ENCODE assay signal across 11 mouse cellular contexts in the genomic region with DNA sequence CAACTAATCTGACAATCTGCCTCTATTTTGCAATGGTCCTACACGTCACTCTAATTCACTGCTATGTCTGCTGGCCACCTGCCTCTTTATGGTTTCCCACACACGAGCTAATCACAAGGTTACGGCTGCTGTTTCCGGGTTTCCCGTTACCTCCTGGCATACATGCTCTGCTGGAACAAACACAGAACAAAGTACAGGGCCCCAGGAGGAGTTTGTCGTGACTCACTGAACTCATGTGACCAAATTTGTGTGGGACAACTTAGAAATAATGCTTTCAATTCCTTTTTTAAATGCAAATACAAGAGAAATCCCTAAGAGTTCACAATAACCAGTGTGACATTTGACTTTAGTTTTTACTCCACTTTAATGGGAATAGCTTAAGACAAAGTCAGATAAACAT. TPM values are rescaled to one million over a fixed set of nuclear protein-coding genes. Genes with fewer than 3 reads are reported as not detected.
A peak's percentile ranks its signal among the peaks of the same experiment; 100 is the strongest.
DNase-seq lines count a peak whose midpoint lies in the region; ATAC-seq lines count a peak whose summit lies in the region.
"Had no signal": no experiment of that assay in that cellular context is flagged by ENCODE, and none has a peak within 500 bp of the region (broad histone marks: within the 10 kb centered on the region; RNA-seq: fewer than 3 reads in every experiment).

No protein-coding gene starts in this region.

- intact Hi-C loops in heart, postnatal 25 days (cut with DNase I), result no loop called here
- intact Hi-C loops in heart, postnatal 10 days (cut with DNase I), result loop anchor here (5.0 kb wide), 1 partner anchor 36 kb away; no protein-coding TSS in a partner anchor

- H3K9me3 ChIP-seq in forebrain, embryonic 13.5 days (replicated peaks), result no peaks in the 10 kb centered on the region
- no peaks in the 10 kb centered on the region for H3K9me3 ChIP-seq in hindbrain, embryonic 11.5 days (ENCODE audit: control insufficient read depth, low read length)
- H3K9me3 ChIP-seq: forebrain, embryonic 12.5 days; megakaryocyte, embryonic 14.5 days had no signal

- H3K9ac ChIP-seq in forebrain, embryonic 13.5 days, result no peak overlapping the region
- no peak overlapping the region for H3K9ac ChIP-seq in hindbrain, embryonic 11.5 days (ENCODE audit: low read depth, low read length)
- H3K9ac ChIP-seq: forebrain, embryonic 12.5 days had no signal

- no peak for ATAC-seq in forebrain, embryonic 13.5 days
- ATAC-seq in hindbrain, embryonic 11.5 days (ENCODE audit: low FRiP score), result no peak

- no peak overlapping the region for H3K4me2 ChIP-seq in forebrain, embryonic 13.5 days
- H3K4me2 ChIP-seq in hindbrain, embryonic 11.5 days (replicated peaks; ENCODE audit: low read depth, low read length), result no peak overlapping the region
- H3K4me2 ChIP-seq: forebrain, embryonic 12.5 days had no signal

- 68% methylated on average over 6 of the region's 6 CpGs for WGBS in forebrain, embryonic 13.5 days
- 68% methylated on average over 6 of the region's 6 CpGs for WGBS in hindbrain, embryonic 11.5 days

- no peaks in the 10 kb centered on the region for H3K36me3 ChIP-seq in forebrain, embryonic 13.5 days (ENCODE audit: poor library complexity, severe bottlenecking)
- H3K36me3 ChIP-seq in hindbrain, embryonic 11.5 days (ENCODE audit: control insufficient read depth, insufficient read depth, low read length), result no peaks in the 10 kb centered on the region
- H3K36me3 ChIP-seq: forebrain, embryonic 12.5 days had no signal

- no peaks in the 10 kb centered on the region for H3K4me1 ChIP-seq in forebrain, embryonic 13.5 days
- no peaks in the 10 kb centered on the region for H3K4me1 ChIP-seq in hindbrain, embryonic 11.5 days (replicated peaks; ENCODE audit: control insufficient read depth, insufficient read depth, low read length)
- H3K4me1 ChIP-seq: forebrain, embryonic 12.5 days had no signal

- H3K4me3 ChIP-seq in forebrain, embryonic 13.5 days, result no peak overlapping the region
- H3K4me3 ChIP-seq in hindbrain, embryonic 11.5 days (ENCODE audit: low read depth, low read length), result no peak overlapping the region
- H3K4me3 ChIP-seq: forebrain, embryonic 12.5 days; megakaryocyte, embryonic 14.5 days had no signal

- H3K27me3 ChIP-seq in forebrain, embryonic 13.5 days, result no peaks in the 10 kb centered on the region
- H3K27me3 ChIP-seq in hindbrain, embryonic 11.5 days (ENCODE audit: control insufficient read depth, insufficient read depth, low read length), result no peaks in the 10 kb centered on the region
- H3K27me3 ChIP-seq: forebrain, embryonic 12.5 days had no signal

- no peak overlapping the region for H3K27ac ChIP-seq in forebrain, embryonic 13.5 days
- no peak overlapping the region for H3K27ac ChIP-seq in hindbrain, embryonic 11.5 days (ENCODE audit: low read depth, low read length)
- H3K27ac ChIP-seq: forebrain, embryonic 12.5 days had no signal

- peak; percentile 62 to 65 for DNase-seq in heart, adult 9 months (ENCODE audit: low spot score in 2 of 2)
- no peak for DNase-seq in heart, postnatal 25 days (ENCODE audit: low spot score)
- peak; percentile 72 to 79 for DNase-seq in B cell, adult 2 months
- peak; percentile 54 to 64 for DNase-seq in heart, postnatal 10 days
- peak; percentile 67 for DNase-seq in lung, postnatal 36 days
- no peak for DNase-seq in hindbrain, embryonic 11.5 days (ENCODE audit: low spot score)
- DNase-seq in adrenal gland, adult (ENCODE audit: inconsistent age in 2 of 2, low spot score in 1 of 2), result no peak
- DNase-seq: right cerebral cortex, postnatal 14 days had no signal

RNA-seq across cellular contexts. Expression of a gene that starts 14.0 kb away (rescaled TPM):
- total RNA-seq in heart, postnatal 25 days (2021), result 10 to 100 TPM; 62.2 to 72.2 TPM
- total RNA-seq in heart, postnatal 10 days (2021), result 10 to 100 TPM; 93.2 to 94.9 TPM
- polyA plus RNA-seq in forebrain, embryonic 13.5 days (2015; fragmentation: Nextera tagmentation; extraction: Ambion mirVana), result 47.9 and 48.4 TPM in 2 replicates
- 65.4 and 69.6 TPM in 2 replicates for polyA plus RNA-seq in hindbrain, embryonic 11.5 days (2014; fragmentation: Nextera tagmentation; extraction: Ambion mirVana)

RNA-seq across cellular contexts. Expression of a gene that starts 15.4 kb away (rescaled TPM):
- 10 to 100 TPM; 23.8 to 24.4 TPM for total RNA-seq in heart, postnatal 25 days (2021)
- total RNA-seq in heart, postnatal 10 days (2021), result 10 to 100 TPM; 24.5 to 25.9 TPM
- polyA plus RNA-seq in forebrain, embryonic 13.5 days (2015; fragmentation: Nextera tagmentation; extraction: Ambion mirVana), result 29.2 and 30.5 TPM in 2 replicates
- polyA plus RNA-seq in hindbrain, embryonic 11.5 days (2014; fragmentation: Nextera tagmentation; extraction: Ambion mirVana), result 31.5 and 36.8 TPM in 2 replicates

Comparison
In these comparisons a context has a peak if more than half of its experiments do, and no peak if none do; other contexts are left out.
1. DNase-seq: peak in heart, adult 9 months (2 of 2), B cell, adult 2 months (2 of 2), heart, postnatal 10 days (2 of 2) and lung, postnatal 36 days (single experiment); none in heart, postnatal 25 days (single experiment), hindbrain, embryonic 11.5 days (single experiment) and adrenal gland, adult (0 of 2).